Mouse (Mus musculus) kidney, postnatal 0 days (tissue): ENCODE data around the gene Pdlim7. TPM values are rescaled to one million over a fixed set of nuclear protein-coding genes. Genes with fewer than 3 reads are reported as not detected.

Source experiments
- ATAC-seq: fragments of 200-750 bp; cut with Nextera tagmentation; replicated peaks from 2 replicates; pipeline ENCODE4 v1.8.0; 2017; ENCODE audit warnings: low read depth, moderate number of reproducible peaks, moderate TSS enrichment, moderate library complexity; ENCODE audit not compliant: low FRiP score
- DNase-seq: peaks from one replicate; pipeline ENCODE4 v3.0.0-alpha.2; 2016; ENCODE audit warnings: low spot score
- H3K27ac ChIP-seq: fragments of 300-500 bp; sonication (generic); 2 replicates; pipeline ENCODE4 v1.5.1; 2014; ENCODE audit warnings: mild to moderate bottlenecking
- H3K27me3 ChIP-seq: fragments of 300-500 bp; sonication (generic); 2 replicates; pipeline ENCODE4 v1.6.1; 2014; ENCODE audit warnings: low read length, mixed read lengths; ENCODE audit not compliant: insufficient read depth
- H3K36me3 ChIP-seq: fragments of 300-500 bp; sonication (generic); 2 replicates; pipeline ENCODE4 v1.6.1; 2014; ENCODE audit warnings: low read length, mixed read lengths; ENCODE audit not compliant: insufficient read depth
- H3K4me1 ChIP-seq: fragments of 300-500 bp; sonication (generic); replicated peaks from 2 replicates; pipeline ENCODE4 v1.6.1; 2014; ENCODE audit warnings: antibody characterized with exemption, low read length, mixed read lengths; ENCODE audit not compliant: insufficient read depth
- H3K4me2 ChIP-seq: fragments of 300-500 bp; sonication (generic); 2 replicates; pipeline ENCODE4 v1.6.1; 2014; ENCODE audit warnings: mild to moderate bottlenecking, low read length, moderate library complexity, mixed read lengths
- H3K4me3 ChIP-seq: fragments of 300-500 bp; sonication (generic); replicated peaks from 2 replicates; pipeline ENCODE4 v1.5.1; 2014; ENCODE audit warnings: low read depth, low read length
- H3K9ac ChIP-seq: fragments of 300-500 bp; sonication (generic); 2 replicates; pipeline ENCODE4 v1.6.1; 2014; ENCODE audit warnings: low read depth, low read length
- H3K9me3 ChIP-seq: fragments of 300-500 bp; sonication (generic); replicated peaks from 2 replicates; pipeline ENCODE4 v1.6.1; 2016; ENCODE audit warnings: low read length, inconsistent platforms, mixed read lengths
- CTCF ChIP-seq: IDR thresholded peaks from 2 replicates; pipeline ENCODE4 v1.5.1; 2016; ENCODE audit warnings: antibody characterized with exemption, low read depth, mild to moderate bottlenecking, moderate library complexity
- WGBS: fragments of 180-500 bp; shearing (Covaris S2); extraction: QIAGEN DNeasy Blood & Tissue Kit; methylation state at CpG from one replicate; pipeline ENCODE4 v1.1.7; 2014; 5-methylcytosine and 5-hydroxymethylcytosine counted together
- polyA plus RNA-seq: library from polyadenylated mRNA; unstranded; fragments of >200 nt; fragmentation: Nextera tagmentation; extraction: Ambion mirVana; gene quantifications from 2 replicates; pipeline ENCODE4 v1.2.1, GENCODE M21; 2015

Gene Pdlim7
- polyA plus RNA-seq, 1 experiment from 2014 or later: 112 TPM

- no peak overlapping the region for H3K9ac ChIP-seq
- 0 out of 2 replicates have a peak, but pooled peaks cover 8% of the 10 kb centered on the region for H3K4me1 ChIP-seq
- DNase-seq (no peak), ATAC-seq (no peak)
- H3K36me3 ChIP-seq: peaks cover 44% of the 10 kb centered on the region
- H3K4me3 ChIP-seq: no peak overlapping the region
- whole genome bisulfite sequencing: 53% methylated on average over 5 of the region's 5 CpGs
- peak; percentile 61 for TF ChIP-seq CTCF
- no peaks in the 10 kb centered on the region for H3K27me3 ChIP-seq
- H3K27ac ChIP-seq: no peak overlapping the region
- no peaks in the 10 kb centered on the region for H3K9me3 ChIP-seq
- no peak overlapping the region for H3K4me2 ChIP-seq
Observed at GRCm38 (mm10) chr13:55478036-55478435, 35.4 kb downstream of the Pdlim7 start.

GRCm38 (mm10) chr13:55477492-55477891 lies 36.0 kb downstream of the Pdlim7 start:
- H3K4me1 ChIP-seq: 0 out of 2 replicates have a peak, but pooled peaks cover 3% of the 10 kb centered on the region
- H3K36me3 ChIP-seq: peaks cover 44% of the 10 kb centered on the region
- H3K4me2 ChIP-seq: no peak overlapping the region
- H3K9me3 ChIP-seq: no peaks in the 10 kb centered on the region
- no peak for ATAC-seq
- no peak for TF ChIP-seq CTCF
- H3K4me3 ChIP-seq: no peak overlapping the region
- no peaks in the 10 kb centered on the region for H3K27me3 ChIP-seq
- no peak for DNase-seq
- H3K9ac ChIP-seq: no peak overlapping the region
- H3K27ac ChIP-seq: no peak overlapping the region
- 70% methylated on average over 16 of the region's 16 CpGs for WGBS

- ATAC-seq (no peak), DNase-seq (no peak)
- H3K4me2 ChIP-seq: no peak overlapping the region
- H3K27me3 ChIP-seq: no peaks in the 10 kb centered on the region
- no peak for TF ChIP-seq CTCF
- WGBS: 93% methylated on average over 8 of the region's 8 CpGs
- H3K36me3 ChIP-seq: peaks cover 37% of the 10 kb centered on the region
- no peaks in the 10 kb centered on the region for H3K9me3 ChIP-seq
- peaks cover under 1% of the 10 kb centered on the region; the same call in 1 of the 2 replicates for H3K4me1 ChIP-seq
- no peak overlapping the region for H3K9ac ChIP-seq
- no peak overlapping the region for H3K27ac ChIP-seq
- H3K4me3 ChIP-seq: no peak overlapping the region
Observed at GRCm38 (mm10) chr13:55476256-55476655, 37.2 kb downstream of the Pdlim7 start.

GRCm38 (mm10) chr13:55475750-55476149 lies 37.7 kb downstream of the Pdlim7 start:
- Histone ChIP-seq H3K9ac (no peak overlapping the region), H3K27ac (no peak overlapping the region), H3K4me3 (no peak overlapping the region), H3K4me2 (no peak overlapping the region), H3K27me3 (no peaks in the 10 kb centered on the region), H3K9me3 (no peaks in the 10 kb centered on the region), H3K4me1 (peaks cover 5% of the 10 kb centered on the region; the same call in 1 of the 2 replicates), H3K36me3 (peaks cover 33% of the 10 kb centered on the region)
- no peak for TF ChIP-seq CTCF
- no peak for ATAC-seq
- 93% methylated on average over 5 of the region's 5 CpGs for WGBS
- DNase-seq: no peak

GRCm38 (mm10) chr13:55474621-55475069 lies 38.8 kb downstream of the Pdlim7 start:
- TF ChIP-seq CTCF: no peak
- H3K36me3 ChIP-seq: peaks cover 26% of the 10 kb centered on the region
- WGBS: 81% methylated on average over 5 of the region's 5 CpGs
- peaks cover 6% of the 10 kb centered on the region; the same call in 1 of the 2 replicates for H3K4me1 ChIP-seq
- no peak overlapping the region for H3K9ac ChIP-seq
- H3K27ac ChIP-seq: no peak overlapping the region
- H3K4me3 ChIP-seq: no peak overlapping the region
- ATAC-seq (no peak), DNase-seq (no peak)
- no peaks in the 10 kb centered on the region for H3K9me3 ChIP-seq
- no peak overlapping the region for H3K4me2 ChIP-seq
- no peaks in the 10 kb centered on the region for H3K27me3 ChIP-seq

GRCm38 (mm10) chr13:55473961-55474360 lies 39.5 kb downstream of the Pdlim7 start:
- no peak for ATAC-seq

More at GRCm38 (mm10) chr13:55473961-55474360, 39.5 kb downstream of the Pdlim7 start:
- no peak for DNase-seq
- H3K27me3 ChIP-seq: no peaks in the 10 kb centered on the region
- H3K4me3 ChIP-seq: no peak overlapping the region
- peaks cover 6% of the 10 kb centered on the region; the same call in 1 of the 2 replicates for H3K4me1 ChIP-seq
- 68% methylated on average over 11 of the region's 11 CpGs for WGBS
- no peaks in the 10 kb centered on the region for H3K9me3 ChIP-seq
- no peak overlapping the region for H3K4me2 ChIP-seq
- H3K27ac ChIP-seq: no peak overlapping the region
- peaks cover 20% of the 10 kb centered on the region for H3K36me3 ChIP-seq
- H3K9ac ChIP-seq: no peak overlapping the region
- peak; percentile 39 for TF ChIP-seq CTCF
